Mouse (Mus musculus): ENCODE data around the gene Stard13. TPM values are rescaled to one million over a fixed set of nuclear protein-coding genes. Genes with fewer than 3 reads are reported as not detected.
A peak's percentile ranks its signal among the peaks of the same experiment; 100 is the strongest.

Gene Stard13
- polyA plus RNA-seq, 1 experiment from 2014 or later = 13.0 TPM

GRCm38 (mm10) chr5:151046917-151047316 lies 186.7 kb downstream of the Stard13 start:
- H3K4me2 ChIP-seq (ENCODE audit: low read length) = no peak overlapping the region
- H3K36me3 ChIP-seq (ENCODE audit: control insufficient read depth, insufficient read depth, low read length) = peaks cover 82% of the 10 kb centered on the region
- peak overlapping the region; percentile 27; the same call in 1 of the 2 replicates for H3K27ac ChIP-seq (ENCODE audit: low read depth)
- no peak overlapping the region for H3K4me3 ChIP-seq (ENCODE audit: low read depth, low read length)
- H3K9me3 ChIP-seq (ENCODE audit: control insufficient read depth, low read length) = 0 out of 2 replicates have a peak, but pooled peaks cover under 1% of the 10 kb centered on the region
- peaks cover 6% of the 10 kb centered on the region; the same call in 1 of the 2 replicates for H3K4me1 ChIP-seq (replicated peaks; ENCODE audit: control insufficient read depth, insufficient read depth, low read length)
- no peak for ATAC-seq (replicated peaks; ENCODE audit: low FRiP score, low TSS enrichment, low read depth)
- no peak overlapping the region for H3K9ac ChIP-seq (ENCODE audit: low read length)
- H3K27me3 ChIP-seq (replicated peaks; ENCODE audit: control insufficient read depth, insufficient read depth, low read length) = no peaks in the 10 kb centered on the region
- no peak for DNase-seq (ENCODE audit: low spot score)
- 61% methylated on average over 7 of the region's 7 CpGs for WGBS

GRCm38 (mm10) chr5:151046131-151046530 lies 187.5 kb downstream of the Stard13 start:
- Histone ChIP-seq H3K36me3 (ENCODE audit: control insufficient read depth, insufficient read depth, low read length) (peaks cover 84% of the 10 kb centered on the region), H3K4me2 (ENCODE audit: low read length) (no peak overlapping the region), H3K9me3 (ENCODE audit: control insufficient read depth, low read length) (no peaks in the 10 kb centered on the region), H3K9ac (ENCODE audit: low read length) (no peak overlapping the region), H3K4me3 (ENCODE audit: low read depth, low read length) (no peak overlapping the region), H3K4me1 (replicated peaks; ENCODE audit: control insufficient read depth, insufficient read depth, low read length) (peaks cover 6% of the 10 kb centered on the region; the same call in 1 of the 2 replicates), H3K27me3 (replicated peaks; ENCODE audit: control insufficient read depth, insufficient read depth, low read length) (no peaks in the 10 kb centered on the region), H3K27ac (ENCODE audit: low read depth) (no peak overlapping the region)
- DNase-seq (ENCODE audit: low spot score) = no peak
- 92% methylated on average over 6 of the region's 6 CpGs for WGBS
- no peak for ATAC-seq (replicated peaks; ENCODE audit: low FRiP score, low TSS enrichment, low read depth)

- H3K4me1 ChIP-seq (replicated peaks; ENCODE audit: control insufficient read depth, insufficient read depth, low read length) = peaks cover 4% of the 10 kb centered on the region; the same call in 1 of the 2 replicates
- H3K4me2 ChIP-seq (ENCODE audit: low read length) = no peak overlapping the region
- no peak overlapping the region for H3K27ac ChIP-seq (ENCODE audit: low read depth)
- H3K27me3 ChIP-seq (replicated peaks; ENCODE audit: control insufficient read depth, insufficient read depth, low read length) = no peaks in the 10 kb centered on the region
- no peak overlapping the region for H3K4me3 ChIP-seq (ENCODE audit: low read depth, low read length)
- WGBS = 89% methylated on average over 5 of the region's 5 CpGs
- H3K36me3 ChIP-seq (ENCODE audit: control insufficient read depth, insufficient read depth, low read length) = peaks cover 85% of the 10 kb centered on the region
- H3K9me3 ChIP-seq (ENCODE audit: control insufficient read depth, low read length) = no peaks in the 10 kb centered on the region
- no peak for DNase-seq (ENCODE audit: low spot score)
- no peak for ATAC-seq (replicated peaks; ENCODE audit: low FRiP score, low TSS enrichment, low read depth)
- H3K9ac ChIP-seq (ENCODE audit: low read length) = no peak overlapping the region
Measured at GRCm38 (mm10) chr5:151042911-151043310, 190.7 kb downstream of the Stard13 start.

- WGBS = 87% methylated on average over 7 of the region's 7 CpGs
- DNase-seq (ENCODE audit: low spot score) (no peak), ATAC-seq (replicated peaks; ENCODE audit: low FRiP score, low TSS enrichment, low read depth) (no peak)
- H3K4me3 ChIP-seq (ENCODE audit: low read depth, low read length) = no peak overlapping the region
- 0 out of 2 replicates have a peak, but pooled peaks cover 4% of the 10 kb centered on the region for H3K9me3 ChIP-seq (ENCODE audit: control insufficient read depth, low read length)
- H3K27me3 ChIP-seq (replicated peaks; ENCODE audit: control insufficient read depth, insufficient read depth, low read length) = no peaks in the 10 kb centered on the region
- H3K4me2 ChIP-seq (ENCODE audit: low read length) = no peak overlapping the region
- no peak overlapping the region for H3K9ac ChIP-seq (ENCODE audit: low read length)
- no peak overlapping the region for H3K27ac ChIP-seq (ENCODE audit: low read depth)
- peaks cover 42% of the 10 kb centered on the region for H3K36me3 ChIP-seq (ENCODE audit: control insufficient read depth, insufficient read depth, low read length)
- H3K4me1 ChIP-seq (replicated peaks; ENCODE audit: control insufficient read depth, insufficient read depth, low read length) = no peaks in the 10 kb centered on the region
Measured at GRCm38 (mm10) chr5:151037871-151038270, 195.8 kb downstream of the Stard13 start.

GRCm38 (mm10) chr5:151034715-151035512 lies 198.7 kb downstream of the Stard13 start:
- no peak overlapping the region for H3K4me2 ChIP-seq (ENCODE audit: low read length)
- WGBS = 69% methylated on average over 9 of the region's 9 CpGs
- no peak overlapping the region for H3K9ac ChIP-seq (ENCODE audit: low read length)
- 0 out of 2 replicates have a peak, but pooled peaks cover 4% of the 10 kb centered on the region for H3K9me3 ChIP-seq (ENCODE audit: control insufficient read depth, low read length)
- no peaks in the 10 kb centered on the region for H3K4me1 ChIP-seq (replicated peaks; ENCODE audit: control insufficient read depth, insufficient read depth, low read length)
- no peak overlapping the region for H3K27ac ChIP-seq (ENCODE audit: low read depth)
- H3K27me3 ChIP-seq (replicated peaks; ENCODE audit: control insufficient read depth, insufficient read depth, low read length) = no peaks in the 10 kb centered on the region
- no peak for DNase-seq (ENCODE audit: low spot score)
- H3K4me3 ChIP-seq (ENCODE audit: low read depth, low read length) = no peak overlapping the region
- H3K36me3 ChIP-seq (ENCODE audit: control insufficient read depth, insufficient read depth, low read length) = peaks cover 18% of the 10 kb centered on the region
- ATAC-seq (replicated peaks; ENCODE audit: low FRiP score, low TSS enrichment, low read depth) = no peak

- DNase-seq (ENCODE audit: low spot score) (no peak), ATAC-seq (replicated peaks; ENCODE audit: low FRiP score, low TSS enrichment, low read depth) (no peak)
- H3K4me2 ChIP-seq (ENCODE audit: low read length) = no peak overlapping the region
- no peaks in the 10 kb centered on the region for H3K36me3 ChIP-seq (ENCODE audit: control insufficient read depth, insufficient read depth, low read length)
- H3K27me3 ChIP-seq (replicated peaks; ENCODE audit: control insufficient read depth, insufficient read depth, low read length) = no peaks in the 10 kb centered on the region
- no peak overlapping the region for H3K27ac ChIP-seq (ENCODE audit: low read depth)
- no peaks in the 10 kb centered on the region for H3K4me1 ChIP-seq (replicated peaks; ENCODE audit: control insufficient read depth, insufficient read depth, low read length)
- H3K9ac ChIP-seq (ENCODE audit: low read length) = no peak overlapping the region
- 74% methylated on average over 6 of the region's 6 CpGs for WGBS
- H3K9me3 ChIP-seq (ENCODE audit: control insufficient read depth, low read length) = 0 out of 2 replicates have a peak, but pooled peaks cover 4% of the 10 kb centered on the region
- no peak overlapping the region for H3K4me3 ChIP-seq (ENCODE audit: low read depth, low read length)
Measured at GRCm38 (mm10) chr5:151028906-151029305, 204.7 kb downstream of the Stard13 start.

GRCm38 (mm10) chr5:151027171-151027570 lies 206.5 kb downstream of the Stard13 start:
- Histone ChIP-seq H3K27me3 (replicated peaks; ENCODE audit: control insufficient read depth, insufficient read depth, low read length) (no peaks in the 10 kb centered on the region), H3K4me1 (replicated peaks; ENCODE audit: control insufficient read depth, insufficient read depth, low read length) (peaks cover 9% of the 10 kb centered on the region), H3K36me3 (ENCODE audit: control insufficient read depth, insufficient read depth, low read length) (no peaks in the 10 kb centered on the region), H3K27ac (ENCODE audit: low read depth) (no peak overlapping the region), H3K9ac (ENCODE audit: low read length) (no peak overlapping the region), H3K9me3 (ENCODE audit: control insufficient read depth, low read length) (no peaks in the 10 kb centered on the region), H3K4me3 (ENCODE audit: low read depth, low read length) (no peak overlapping the region), H3K4me2 (ENCODE audit: low read length) (no peak overlapping the region)
- WGBS = 56% methylated on average over 7 of the region's 7 CpGs
- no peak for ATAC-seq (replicated peaks; ENCODE audit: low FRiP score, low TSS enrichment, low read depth)
- DNase-seq (ENCODE audit: low spot score) = no peak

GRCm38 (mm10) chr5:151026069-151026468 lies 207.6 kb downstream of the Stard13 start:
- whole genome bisulfite sequencing = 86% methylated on average over 4 of the region's 4 CpGs

GRCm38 (mm10) chr5:151024483-151024882 lies 209.2 kb downstream of the Stard13 start:
- Histone ChIP-seq H3K27ac (ENCODE audit: low read depth) (peak overlapping the region; percentile 45), H3K4me2 (ENCODE audit: low read length) (no peak overlapping the region), H3K4me3 (ENCODE audit: low read depth, low read length) (no peak overlapping the region), H3K4me1 (replicated peaks; ENCODE audit: control insufficient read depth, insufficient read depth, low read length) (peaks cover 15% of the 10 kb centered on the region), H3K9ac (ENCODE audit: low read length) (no peak overlapping the region), H3K36me3 (ENCODE audit: control insufficient read depth, insufficient read depth, low read length) (no peaks in the 10 kb centered on the region), H3K9me3 (ENCODE audit: control insufficient read depth, low read length) (no peaks in the 10 kb centered on the region), H3K27me3 (replicated peaks; ENCODE audit: control insufficient read depth, insufficient read depth, low read length) (no peaks in the 10 kb centered on the region)
- no peak for DNase-seq (ENCODE audit: low spot score)
- ATAC-seq (replicated peaks; ENCODE audit: low FRiP score, low TSS enrichment, low read depth) = no peak
- WGBS = 75% methylated on average over 2 of the region's 2 CpGs

More at GRCm38 (mm10) chr5:151026069-151026468, 207.6 kb downstream of the Stard13 start:
- ATAC-seq (replicated peaks; ENCODE audit: low FRiP score, low TSS enrichment, low read depth) (no peak), DNase-seq (ENCODE audit: low spot score) (no peak)
- no peaks in the 10 kb centered on the region for H3K27me3 ChIP-seq (replicated peaks; ENCODE audit: control insufficient read depth, insufficient read depth, low read length)
- no peaks in the 10 kb centered on the region for H3K36me3 ChIP-seq (ENCODE audit: control insufficient read depth, insufficient read depth, low read length)
- H3K4me3 ChIP-seq (ENCODE audit: low read depth, low read length) = no peak overlapping the region
- H3K4me2 ChIP-seq (ENCODE audit: low read length) = no peak overlapping the region
- H3K9ac ChIP-seq (ENCODE audit: low read length) = no peak overlapping the region
- peaks cover 9% of the 10 kb centered on the region for H3K4me1 ChIP-seq (replicated peaks; ENCODE audit: control insufficient read depth, insufficient read depth, low read length)
- H3K9me3 ChIP-seq (ENCODE audit: control insufficient read depth, low read length) = no peaks in the 10 kb centered on the region
- no peak overlapping the region for H3K27ac ChIP-seq (ENCODE audit: low read depth)
